Mouse (Mus musculus): Measurements from ENCODE around the gene Gm13287. TPM values are rescaled to one million over a fixed set of nuclear protein-coding genes. Genes with fewer than 3 reads are reported as not detected.
A peak's percentile ranks its signal among the peaks of the same experiment; 100 is the strongest.
"Not testable (repeated sequence)": the region's sequence is repeated elsewhere in the genome, so short reads cannot be mapped to it uniquely, and the experiment has no call there.

Gene Gm13287
- polyA plus RNA-seq (2015; fragmentation: Nextera tagmentation; extraction: Ambion mirVana) = not detected in 2 replicates

GRCm38 (mm10) chr4:88802954-88803353, at the start of gene Gm13287:
Gm13287 (plus strand) TSS chr4:88803254.
- H3K27me3 ChIP-seq (replicated peaks); H3K27ac ChIP-seq; H3K36me3 ChIP-seq; H3K4me3 ChIP-seq (replicated peaks); ATAC-seq; H3K9me3 ChIP-seq; H3K9ac ChIP-seq; H3K4me1 ChIP-seq (replicated peaks): not testable (repeated sequence)
- no CpG with 5 or more reads among the region's 29 CpGs for WGBS
- H3K4me2 ChIP-seq (replicated peaks) = peak within 1 kb of the TSS; percentile 28; the same call in 1 of the 2 replicates

GRCm38 (mm10) chr4:88754818-88755340, 48.2 kb upstream of the Gm13287 start, which contains the start of gene Gm13271:
Gm13271 (plus strand) TSS chr4:88754868.
- not testable (repeated sequence) for H3K4me2 ChIP-seq (replicated peaks)
- 78% methylated on average over 15 of the region's 15 CpGs for WGBS

GRCm38 (mm10) chr4:88756581-88757513, 46.2 kb upstream of the Gm13287 start:
- not testable (repeated sequence) for H3K27me3 ChIP-seq (replicated peaks); H3K9me3 ChIP-seq; ATAC-seq; H3K36me3 ChIP-seq; H3K4me1 ChIP-seq (replicated peaks)
- Histone ChIP-seq H3K4me2 (replicated peaks) (peak overlapping the region; percentile 77), H3K4me3 (replicated peaks) (peak overlapping the region; percentile 51), H3K9ac (peak overlapping the region; percentile 65), H3K27ac (peak overlapping the region; percentile 97)
- WGBS = 10% methylated on average over 29 of the region's 31 CpGs

More at GRCm38 (mm10) chr4:88754818-88755340, 48.2 kb upstream of the Gm13287 start, which contains the start of gene Gm13271:
- not testable (repeated sequence) for H3K27me3 ChIP-seq (replicated peaks); H3K9ac ChIP-seq; H3K4me3 ChIP-seq (replicated peaks); H3K4me1 ChIP-seq (replicated peaks); H3K36me3 ChIP-seq; H3K27ac ChIP-seq; H3K9me3 ChIP-seq; ATAC-seq

GRCm38 (mm10) chr4:88757628-88758031, 45.4 kb upstream of the Gm13287 start:
- H3K9me3 ChIP-seq; H3K36me3 ChIP-seq; H3K4me1 ChIP-seq (replicated peaks); H3K27me3 ChIP-seq (replicated peaks): not testable (repeated sequence)
- under 1% methylated on average over 21 of the region's 21 CpGs for WGBS
- H3K27ac ChIP-seq = peak overlapping the region; percentile 97
- H3K9ac ChIP-seq = peak overlapping the region; percentile 65
- H3K4me3 ChIP-seq (replicated peaks) = peak overlapping the region; percentile 51
- peak; percentile 100 for ATAC-seq
- H3K4me2 ChIP-seq (replicated peaks) = peak overlapping the region; percentile 77

- H3K9ac ChIP-seq; H3K9me3 ChIP-seq; H3K4me2 ChIP-seq (replicated peaks); H3K36me3 ChIP-seq; H3K4me3 ChIP-seq (replicated peaks); ATAC-seq; H3K27ac ChIP-seq; H3K27me3 ChIP-seq (replicated peaks); H3K4me1 ChIP-seq (replicated peaks): not testable (repeated sequence)
- WGBS = 74% methylated on average over 9 of the region's 9 CpGs
Measured at GRCm38 (mm10) chr4:88758751-88759150, 44.3 kb upstream of the Gm13287 start.

GRCm38 (mm10) chr4:88759610-88760268, 43.3 kb upstream of the Gm13287 start, which contains the start of gene Gm13283:
Gm13283 (plus strand) TSS chr4:88760119.
- Histone ChIP-seq H3K4me2 (replicated peaks) (peak within 1 kb of the TSS; percentile 49), H3K27ac (peak within 1 kb of the TSS; percentile 77), H3K4me3 (replicated peaks) (peak within 1 kb of the TSS; percentile 29)
- not testable (repeated sequence) for ATAC-seq; H3K4me1 ChIP-seq (replicated peaks); H3K9ac ChIP-seq; H3K9me3 ChIP-seq; H3K36me3 ChIP-seq; H3K27me3 ChIP-seq (replicated peaks)
- WGBS = 23% methylated on average over 11 of the region's 14 CpGs

GRCm38 (mm10) chr4:88760431-88760830, 42.6 kb upstream of the Gm13287 start:
- not testable (repeated sequence) for H3K9ac ChIP-seq; H3K4me1 ChIP-seq (replicated peaks); H3K27me3 ChIP-seq (replicated peaks); H3K9me3 ChIP-seq; ATAC-seq; H3K36me3 ChIP-seq
- peak overlapping the region; percentile 29 for H3K4me3 ChIP-seq (replicated peaks)
- peak overlapping the region; percentile 77 for H3K27ac ChIP-seq
- H3K4me2 ChIP-seq (replicated peaks) = peak overlapping the region; percentile 49
- 0% methylated on average over 23 of the region's 28 CpGs for WGBS

GRCm38 (mm10) chr4:88761776-88762175, 41.3 kb upstream of the Gm13287 start:
- H3K27me3 ChIP-seq (replicated peaks); H3K27ac ChIP-seq; ATAC-seq; H3K9me3 ChIP-seq; H3K36me3 ChIP-seq; H3K4me1 ChIP-seq (replicated peaks); H3K9ac ChIP-seq; H3K4me2 ChIP-seq (replicated peaks); H3K4me3 ChIP-seq (replicated peaks): not testable (repeated sequence)
- 66% methylated on average over 6 of the region's 8 CpGs for whole genome bisulfite sequencing

GRCm38 (mm10) chr4:88762341-88762740, 40.7 kb upstream of the Gm13287 start:
- H3K27me3 ChIP-seq (replicated peaks); H3K9me3 ChIP-seq; ATAC-seq; H3K4me1 ChIP-seq (replicated peaks); H3K9ac ChIP-seq; H3K36me3 ChIP-seq; H3K27ac ChIP-seq; H3K4me3 ChIP-seq (replicated peaks); H3K4me2 ChIP-seq (replicated peaks): not testable (repeated sequence)
- 54% methylated on average over 9 of the region's 9 CpGs for WGBS

- not testable (repeated sequence) for H3K4me1 ChIP-seq (replicated peaks); H3K36me3 ChIP-seq; ATAC-seq; H3K9me3 ChIP-seq; H3K27me3 ChIP-seq (replicated peaks); H3K9ac ChIP-seq
- WGBS = 2% methylated on average over 41 of the region's 42 CpGs
- Histone ChIP-seq H3K4me3 (replicated peaks) (peak overlapping the region; percentile 35), H3K27ac (peak overlapping the region; percentile 68; the same call in 1 of the 2 replicates), H3K4me2 (replicated peaks) (peak overlapping the region; percentile 61)
Measured at GRCm38 (mm10) chr4:88763384-88764018, 39.6 kb upstream of the Gm13287 start.

- no CpG with 5 or more reads among the region's 32 CpGs for WGBS
- H3K4me2 ChIP-seq (replicated peaks); H3K9me3 ChIP-seq; ATAC-seq; H3K4me1 ChIP-seq (replicated peaks); H3K4me3 ChIP-seq (replicated peaks); H3K27me3 ChIP-seq (replicated peaks); H3K27ac ChIP-seq; H3K9ac ChIP-seq; H3K36me3 ChIP-seq: not testable (repeated sequence)
Measured at GRCm38 (mm10) chr4:88773534-88773933, 29.5 kb upstream of the Gm13287 start, which contains the start of gene Gm13290. Gm13290 (plus strand) TSS chr4:88773834.

GRCm38 (mm10) chr4:88776622-88777021, 26.4 kb upstream of the Gm13287 start, which contains the start of gene Gm13289:
Gm13289 (plus strand) TSS chr4:88776922.
- no CpG with 5 or more reads among the region's 29 CpGs for WGBS
- H3K4me3 ChIP-seq (replicated peaks); H3K9ac ChIP-seq; H3K27me3 ChIP-seq (replicated peaks); H3K9me3 ChIP-seq; H3K36me3 ChIP-seq; H3K4me2 ChIP-seq (replicated peaks); ATAC-seq; H3K27ac ChIP-seq; H3K4me1 ChIP-seq (replicated peaks): not testable (repeated sequence)

Data from intestine, embryonic 15.5 days (tissue).